Mouse (Mus musculus) c-Kit-positive CD71-positive TER-119-negative erythroid progenitor cells, embryonic 14.5 days (primary cell): Measurements from ENCODE around the gene Scaper.

ENCODE experiments used
- DNase-seq: peaks from one replicate; pipeline ENCODE4 v3.0.0-alpha.2; 2013; ENCODE audit warnings: low read depth

The Scaper gene

DNA sequence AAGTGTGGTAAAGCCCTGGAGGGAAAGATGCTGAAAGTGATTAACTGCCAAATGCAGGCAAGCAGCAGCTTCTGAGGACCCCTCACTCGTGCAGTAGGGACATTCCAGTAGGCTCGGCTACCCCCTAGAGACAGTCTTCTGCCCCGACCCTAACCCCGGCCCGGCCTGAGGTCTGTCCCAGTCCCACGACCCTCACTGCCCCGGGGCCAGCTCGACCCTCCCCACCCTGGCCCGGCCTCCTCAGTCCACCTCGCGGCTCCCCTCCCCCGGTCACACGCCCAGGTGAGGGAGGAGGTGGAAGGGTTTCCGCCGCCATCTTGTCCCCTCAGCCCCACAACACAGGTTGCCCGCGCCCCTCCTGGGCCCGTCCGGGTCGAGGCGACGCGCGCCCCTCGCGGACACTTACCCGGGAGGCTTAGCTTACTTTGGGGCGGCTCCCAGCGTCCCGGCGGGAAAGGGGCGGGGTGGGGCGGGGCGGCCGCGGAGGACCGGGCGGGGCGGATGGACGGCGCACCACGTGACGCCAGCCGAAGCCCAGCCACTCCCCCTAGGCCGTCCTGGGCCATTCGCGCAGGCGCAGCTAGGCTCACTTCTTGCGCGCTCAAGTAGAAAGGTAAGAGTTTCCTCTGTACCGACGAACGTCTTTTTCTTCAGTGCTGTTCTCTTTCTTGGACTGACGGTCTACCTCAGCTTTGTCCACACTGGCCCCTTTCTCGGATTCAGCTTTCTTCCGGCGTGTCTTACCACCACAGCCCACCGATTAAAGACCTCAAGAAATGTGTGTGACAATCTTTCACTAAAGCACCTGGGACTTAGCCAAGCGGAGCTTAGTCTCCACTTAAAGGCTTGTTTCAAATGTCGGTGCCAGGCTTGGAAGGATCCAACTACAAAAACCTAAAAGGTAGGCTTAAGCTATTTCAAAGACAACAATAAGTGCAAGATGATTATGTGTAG lies at the start of gene Scaper:
Gene Scaper, minus strand, starts transcription at position 456 of the 954 bp plus-strand sequence.
- DNase-seq = peak; percentile 83

DNA sequence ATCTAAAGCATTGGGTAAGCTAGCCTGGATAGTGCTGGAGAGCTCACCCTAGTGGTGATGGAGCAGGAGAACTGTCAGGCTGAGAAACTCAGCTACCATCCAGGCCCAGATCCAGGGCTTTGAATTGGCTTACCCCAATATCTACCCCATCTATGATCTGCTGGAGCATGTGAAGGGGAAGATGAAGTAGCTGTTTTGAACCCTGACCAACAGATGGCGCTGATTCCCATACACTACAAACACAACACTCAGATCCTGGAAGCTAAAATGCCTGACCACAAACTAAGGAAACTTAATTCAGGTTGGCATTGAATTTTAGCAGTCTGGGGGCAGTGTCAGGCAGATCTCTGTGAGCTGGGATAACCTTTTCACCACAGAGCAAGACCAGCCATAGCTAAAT lies 8.9 kb upstream of the Scaper start:
- peak; percentile 49 for DNase-seq

- DNase-seq = no peak
These were observed 3.4 kb upstream of the Scaper start for GRCm38 (mm10) chr9:55941356-55941755.

DNA sequence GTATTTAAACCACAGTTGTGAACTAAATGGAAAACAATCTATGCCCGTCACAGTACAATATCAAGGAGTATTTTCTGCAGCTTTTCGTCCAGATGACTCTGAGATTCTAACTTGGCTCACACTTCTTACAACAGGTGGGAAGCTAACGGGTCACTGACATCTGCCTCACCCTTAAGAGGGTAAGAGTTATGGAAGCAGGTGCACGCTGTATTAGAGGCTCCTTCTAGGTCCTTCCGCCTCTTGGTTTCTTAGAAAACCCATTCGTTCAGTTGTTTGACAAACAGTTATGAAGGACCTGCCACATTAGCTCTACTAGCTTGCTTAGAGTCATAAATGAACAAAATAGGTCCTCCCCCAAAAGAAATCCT lies 683 bp upstream of the Scaper start:
- DNase-seq = peak; percentile 14

GRCm38 (mm10) chr9:55937224-55937663 lies 675 bp downstream of the Scaper start:
- no peak for DNase-seq

DNA sequence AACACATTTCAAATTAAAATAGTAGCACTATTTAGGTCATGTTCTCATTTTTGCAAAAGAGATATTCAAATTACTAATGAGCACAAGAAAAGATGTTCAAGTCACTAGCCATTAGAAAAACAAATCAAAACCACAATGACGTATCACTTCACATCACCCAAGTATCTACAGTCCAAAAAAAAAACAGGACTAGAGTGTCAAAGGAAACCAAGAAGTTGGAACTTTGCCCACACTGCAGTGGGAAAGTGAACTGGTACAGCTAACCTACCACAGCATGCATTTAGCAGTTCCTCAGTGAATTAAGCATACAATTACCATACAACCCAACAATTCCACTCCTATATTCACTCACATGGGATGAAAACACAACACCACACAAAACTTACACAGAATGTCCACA lies 5.4 kb downstream of the Scaper start:
- no peak for DNase-seq

DNA sequence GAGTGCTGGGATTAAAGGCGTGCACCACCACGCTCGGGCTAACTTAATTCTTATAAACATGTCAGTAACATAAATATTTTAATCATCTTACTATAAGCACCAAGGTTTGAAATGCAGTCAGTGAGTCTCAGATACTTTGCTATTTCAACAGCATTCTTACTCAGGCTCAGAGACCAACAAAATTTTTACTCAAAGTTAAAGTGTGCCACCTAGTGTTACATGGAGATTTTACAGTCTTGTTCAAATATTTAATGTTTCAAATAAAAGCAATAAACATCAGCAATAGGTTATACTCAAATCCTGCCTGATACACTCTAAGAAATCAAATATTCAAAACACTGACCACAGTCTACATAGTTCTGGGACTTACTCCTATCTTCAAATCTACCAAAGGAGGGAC lies 19.3 kb downstream of the Scaper start:
- peak; percentile 45 for DNase-seq

GRCm38 (mm10) chr9:55916751-55917150 lies 21.2 kb downstream of the Scaper start:
- DNase-seq = no peak

- no peak for DNase-seq
These were observed 26.4 kb downstream of the Scaper start for GRCm38 (mm10) chr9:55911481-55911880.

DNA sequence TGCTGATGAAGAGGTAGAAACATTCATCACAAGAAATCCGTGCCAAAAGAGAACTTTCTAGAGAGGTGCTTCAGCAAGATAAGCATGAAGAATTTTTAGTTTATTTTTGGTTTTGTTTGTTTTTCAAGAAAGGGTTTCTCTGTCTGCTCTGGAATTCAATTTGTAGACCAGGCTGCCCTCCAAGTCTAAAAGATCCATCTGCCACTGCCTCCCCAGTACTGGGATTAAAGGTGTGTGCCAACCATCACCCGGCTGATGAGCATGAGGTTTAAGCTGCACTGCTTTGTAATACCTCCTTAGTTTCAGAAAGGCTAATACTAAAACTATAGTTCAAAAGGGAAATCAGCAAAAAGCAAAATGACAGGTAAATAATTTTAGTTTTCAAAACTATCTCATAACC lies 35.0 kb downstream of the Scaper start:
- no peak for DNase-seq

DNA sequence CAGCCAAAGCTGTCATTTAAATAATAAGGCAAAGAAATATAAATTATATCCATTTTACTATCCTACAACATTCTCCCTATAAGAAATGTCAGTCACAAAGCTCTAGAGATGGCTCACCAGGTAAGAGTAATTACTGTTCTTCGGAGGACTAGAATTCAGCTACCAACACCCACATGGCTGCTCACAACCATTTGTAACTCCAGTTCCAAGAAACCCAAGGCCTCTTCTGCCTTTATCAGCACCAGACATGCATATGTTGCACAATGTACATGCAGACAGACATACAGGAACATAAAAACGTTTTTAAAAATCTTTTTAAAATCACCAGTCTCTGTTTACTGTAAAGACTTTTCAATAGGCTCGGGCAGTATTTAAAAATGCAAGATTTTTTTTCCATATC lies 36.3 kb downstream of the Scaper start:
- DNase-seq = peak; percentile 54

DNA sequence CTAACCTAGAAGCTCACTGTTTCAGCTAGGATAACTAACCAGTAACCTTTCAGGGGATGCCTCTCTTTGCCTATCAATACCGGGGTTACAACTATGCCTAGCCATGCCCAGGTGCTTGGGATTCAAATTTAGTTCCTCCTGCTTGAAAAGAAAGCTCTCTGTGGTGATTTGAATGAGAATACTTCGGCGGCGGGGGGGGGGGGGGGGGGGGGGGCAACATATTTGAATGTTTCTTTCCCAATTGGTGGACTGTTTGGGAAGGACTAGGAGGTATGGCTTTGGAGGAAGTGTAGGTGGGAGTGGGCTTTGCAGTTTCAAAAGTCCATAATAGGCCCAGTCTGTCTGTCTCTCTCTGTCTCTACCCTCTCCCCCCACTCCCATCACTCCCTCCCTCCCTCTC lies 37.4 kb downstream of the Scaper start:
- DNase-seq = no peak

DNA sequence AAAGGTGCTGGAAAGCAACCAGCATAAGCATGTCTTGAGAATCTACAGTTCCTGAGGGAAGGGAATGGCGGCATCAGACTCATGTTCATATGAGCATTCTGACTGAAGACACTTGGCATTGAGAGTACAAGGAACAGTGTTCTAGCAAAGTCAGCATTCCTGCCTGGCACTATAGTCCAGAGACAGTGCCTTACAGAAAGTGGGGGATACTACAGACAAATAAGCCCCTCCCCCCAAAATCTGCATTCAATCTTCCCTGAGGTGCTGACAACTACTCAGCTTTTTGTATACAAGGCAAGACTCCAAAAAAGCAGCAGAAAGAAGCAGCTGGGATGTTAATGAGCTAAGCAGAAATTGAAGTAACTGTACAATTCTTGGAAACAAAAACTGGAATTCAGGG lies 59.9 kb downstream of the Scaper start:
- no peak for DNase-seq

- DNase-seq = no peak
These were observed 148.5 kb downstream of the Scaper start for GRCm38 (mm10) chr9:55789442-55789841.

GRCm38 (mm10) chr9:55712016-55712415 lies 225.9 kb downstream of the Scaper start:
- DNase-seq = no peak

GRCm38 (mm10) chr9:55710553-55710952 lies 227.4 kb downstream of the Scaper start:
- no peak for DNase-seq

DNA sequence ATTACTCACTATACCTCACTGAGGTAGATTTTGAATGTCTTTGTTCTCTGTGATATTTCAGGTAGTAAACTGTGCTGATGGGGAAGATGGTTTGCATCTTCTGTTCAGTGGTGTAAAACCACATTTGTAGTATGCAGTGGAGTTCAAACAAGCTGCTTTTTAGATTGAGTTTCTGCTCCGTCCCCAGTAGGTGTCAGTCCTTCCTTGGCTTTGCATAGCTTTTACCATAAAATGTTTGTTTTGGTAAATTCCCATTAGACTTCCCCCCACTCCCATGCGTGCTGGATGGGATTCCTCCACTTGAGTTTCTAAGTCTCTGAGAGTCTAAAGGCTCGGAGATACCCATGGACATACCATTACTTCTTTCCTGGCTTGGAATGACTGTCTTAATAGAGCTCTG lies 231.3 kb downstream of the Scaper start:
- DNase-seq = no peak

GRCm38 (mm10) chr9:55695307-55695706 lies 242.6 kb downstream of the Scaper start:
- DNase-seq = no peak

DNA sequence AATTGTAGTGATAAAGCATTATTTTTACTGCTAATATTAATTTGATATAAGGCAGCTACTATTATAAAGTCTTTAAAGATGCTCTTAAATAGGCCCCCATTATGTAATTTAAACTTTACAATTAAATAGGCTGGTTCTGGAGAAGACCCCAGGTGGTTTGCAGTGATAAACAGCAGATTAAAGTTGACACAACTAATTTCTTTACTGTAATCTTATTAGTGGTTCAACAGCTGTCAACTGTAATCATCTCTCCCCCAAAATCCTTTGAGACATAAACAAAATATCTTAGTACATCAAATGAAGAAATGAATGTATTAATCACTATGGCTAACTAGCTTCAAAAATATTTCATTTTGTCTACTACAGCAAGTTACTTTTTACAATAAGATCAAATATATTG lies 260.8 kb downstream of the Scaper start:
- DNase-seq = no peak

DNA sequence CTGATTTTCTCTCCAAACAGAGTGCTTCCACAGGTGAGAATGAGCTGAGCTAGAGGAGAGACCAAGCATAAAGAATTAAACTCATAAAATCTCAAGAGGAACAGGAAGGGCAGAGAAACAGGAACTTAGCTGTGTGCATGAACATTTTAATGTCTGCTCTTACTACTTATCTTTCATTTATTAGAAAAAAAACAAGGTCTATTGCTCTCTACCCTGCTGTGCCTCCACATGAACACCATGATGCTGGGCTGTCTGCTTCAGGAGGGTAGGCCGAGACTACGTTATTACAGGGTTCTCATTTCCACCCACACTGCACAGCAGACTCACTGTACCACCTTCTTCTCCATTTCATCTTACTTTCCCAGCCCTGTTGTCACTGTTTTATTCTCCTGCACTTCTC lies 291.5 kb downstream of the Scaper start:
- DNase-seq = no peak

DNA sequence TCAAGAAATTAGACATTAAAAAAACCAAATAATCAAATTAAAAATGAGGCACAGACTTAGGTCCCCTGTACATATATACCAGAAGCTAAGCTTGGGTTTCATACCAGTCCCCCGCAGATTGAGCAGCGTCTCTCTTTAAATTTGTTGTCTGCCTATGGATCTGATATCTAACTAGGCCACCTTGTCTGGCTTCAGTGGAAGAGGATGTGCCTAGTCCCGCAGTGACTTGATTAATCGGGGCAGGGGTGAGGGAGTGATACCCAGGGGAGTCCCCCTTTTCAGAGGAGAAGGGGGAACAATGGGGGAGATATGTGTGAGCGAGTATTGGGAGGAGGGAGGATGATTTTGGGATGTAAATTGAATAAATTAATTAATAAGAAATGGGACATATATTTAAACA lies 310.9 kb downstream of the Scaper start:
- no peak for DNase-seq

DNA sequence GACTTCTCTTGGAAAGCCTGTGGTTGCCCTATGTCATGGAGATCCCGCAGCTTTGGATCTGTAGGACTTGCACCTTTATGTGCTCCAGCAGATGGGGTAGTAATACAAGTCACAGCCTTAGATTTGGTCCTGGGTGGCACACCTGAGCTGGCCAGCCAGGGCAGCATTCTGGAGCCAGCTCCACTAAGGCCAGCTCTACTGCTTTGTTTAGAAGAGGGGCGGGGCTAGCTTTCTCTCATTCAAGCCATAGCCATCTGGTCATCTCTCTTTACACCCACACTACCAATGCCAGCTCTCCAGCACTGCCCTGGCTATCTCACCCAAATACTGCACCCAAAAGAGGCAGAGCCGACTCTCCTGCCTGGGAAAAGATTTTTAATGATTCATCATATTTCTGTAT lies 323.2 kb downstream of the Scaper start:
- no peak for DNase-seq

DNA sequence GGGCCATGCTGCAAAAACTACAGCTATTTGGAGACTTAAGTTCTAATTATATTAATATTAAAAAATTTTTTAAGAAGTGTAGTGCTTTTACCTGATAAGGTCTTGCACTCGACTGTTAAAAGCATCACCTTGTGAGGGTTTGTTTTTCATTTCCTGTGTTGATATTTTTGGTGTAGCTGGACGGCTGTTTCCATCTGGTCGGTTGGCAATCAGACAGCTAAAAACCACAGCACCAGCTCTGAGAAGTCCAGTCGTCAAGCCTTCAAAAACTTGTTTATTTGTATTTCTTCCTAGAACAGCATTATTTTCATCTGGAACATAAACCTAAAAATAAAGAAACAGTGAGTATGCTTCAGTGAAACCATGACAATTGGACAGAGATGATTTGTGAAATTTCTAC lies 328.2 kb downstream of the Scaper start:
- DNase-seq = no peak
